Mouse (Mus musculus) midbrain, embryonic 13.5 days (tissue): ENCODE data around the gene Kcnab1. TPM values are rescaled to one million over a fixed set of nuclear protein-coding genes. Genes with fewer than 3 reads are reported as not detected.
A peak's percentile ranks its signal among the peaks of the same experiment; 100 is the strongest.

Experiments used
- ATAC-seq: fragments of 200-750 bp; cut with Nextera tagmentation; 2 replicates; pipeline ENCODE4 v1.8.0; 2017; ENCODE audit warnings: mild to moderate bottlenecking, moderate TSS enrichment, moderate library complexity
- H3K27ac ChIP-seq: fragments of 300-500 bp; sonication (generic); 2 replicates; pipeline ENCODE4 v1.5.1; 2015; ENCODE audit warnings: inconsistent platforms, mild to moderate bottlenecking, moderate library complexity
- H3K27me3 ChIP-seq: fragments of 300-500 bp; sonication (generic); 2 replicates; pipeline ENCODE4 v1.6.1; 2015; ENCODE audit warnings: mild to moderate bottlenecking, inconsistent platforms
- H3K36me3 ChIP-seq: fragments of 300-500 bp; sonication (generic); 2 replicates; pipeline ENCODE4 v1.6.1; 2015; ENCODE audit warnings: mild to moderate bottlenecking, inconsistent platforms
- H3K4me1 ChIP-seq: fragments of 300-500 bp; sonication (generic); replicated peaks from 2 replicates; pipeline ENCODE4 v1.6.1; 2015; ENCODE audit warnings: inconsistent platforms
- H3K4me2 ChIP-seq: fragments of 300-500 bp; sonication (generic); replicated peaks from 2 replicates; pipeline ENCODE4 v1.6.1; 2015; ENCODE audit warnings: moderate library complexity, mild to moderate bottlenecking, inconsistent platforms
- H3K4me3 ChIP-seq: fragments of 300-500 bp; sonication (generic); replicated peaks from 2 replicates; pipeline ENCODE4 v1.5.1; 2015; ENCODE audit warnings: mild to moderate bottlenecking, inconsistent platforms
- H3K9ac ChIP-seq: fragments of 300-500 bp; sonication (generic); replicated peaks from 2 replicates; pipeline ENCODE4 v1.6.1; 2015; ENCODE audit warnings: mild to moderate bottlenecking, inconsistent platforms
- H3K9me3 ChIP-seq: fragments of 300-500 bp; sonication (generic); 2 replicates; pipeline ENCODE4 v1.6.1; 2016; ENCODE audit warnings: mild to moderate bottlenecking, inconsistent platforms
- WGBS: fragments of 180-500 bp; shearing (Covaris S2); methylation state at CpG from one replicate; pipeline ENCODE4 v1.1.7; 2015; 5-methylcytosine and 5-hydroxymethylcytosine counted together
- polyA plus RNA-seq: library from polyadenylated mRNA; unstranded; fragments of >200 nt; fragmentation: Nextera tagmentation; extraction: Ambion mirVana; gene quantifications from 2 replicates; pipeline ENCODE4 v1.2.1, GENCODE M21; 2015

Kcnab1 gene
- polyA plus RNA-seq, 1 experiment from 2014 or later, result 5.5 TPM

- H3K4me2 ChIP-seq, result no peak overlapping the region
- H3K36me3 ChIP-seq, result no peaks in the 10 kb centered on the region
- no peak for ATAC-seq
- no peak overlapping the region for H3K27ac ChIP-seq
- 89% methylated on average over 14 of the region's 14 CpGs for WGBS
- no peaks in the 10 kb centered on the region for H3K9me3 ChIP-seq
- H3K4me1 ChIP-seq, result no peaks in the 10 kb centered on the region
- no peak overlapping the region for H3K9ac ChIP-seq
- no peaks in the 10 kb centered on the region for H3K27me3 ChIP-seq
- no peak overlapping the region for H3K4me3 ChIP-seq
These were observed 213.0 kb downstream of the Kcnab1 start for GRCm38 (mm10) chr3:65321981-65322779.

GRCm38 (mm10) chr3:65325254-65325653 is 216.1 kb downstream of the Kcnab1 start:
- Histone ChIP-seq H3K27me3 (no peaks in the 10 kb centered on the region), H3K9ac (no peak overlapping the region), H3K9me3 (no peaks in the 10 kb centered on the region), H3K36me3 (no peaks in the 10 kb centered on the region), H3K27ac (no peak overlapping the region), H3K4me1 (no peaks in the 10 kb centered on the region), H3K4me3 (no peak overlapping the region), H3K4me2 (no peak overlapping the region)
- no peak for ATAC-seq
- WGBS, result 65% methylated on average over 3 of the region's 3 CpGs

GRCm38 (mm10) chr3:65328814-65329213 is 219.6 kb downstream of the Kcnab1 start:
- ATAC-seq, result 0 out of 2 replicates have a peak, but pooled peaks have one; percentile 43
- 65% methylated on average over 4 of the region's 4 CpGs for WGBS
- Histone ChIP-seq H3K36me3 (no peaks in the 10 kb centered on the region), H3K9ac (no peak overlapping the region), H3K4me2 (no peak overlapping the region), H3K4me1 (no peaks in the 10 kb centered on the region), H3K4me3 (no peak overlapping the region), H3K9me3 (no peaks in the 10 kb centered on the region), H3K27me3 (no peaks in the 10 kb centered on the region), H3K27ac (no peak overlapping the region)

- Histone ChIP-seq H3K9ac (no peak overlapping the region), H3K36me3 (no peaks in the 10 kb centered on the region), H3K27ac (no peak overlapping the region), H3K9me3 (no peaks in the 10 kb centered on the region), H3K4me2 (no peak overlapping the region), H3K4me3 (no peak overlapping the region), H3K4me1 (no peaks in the 10 kb centered on the region), H3K27me3 (no peaks in the 10 kb centered on the region)
- ATAC-seq, result no peak
- WGBS, result 90% methylated on average over 10 of the region's 10 CpGs
These were observed 228.8 kb downstream of the Kcnab1 start for GRCm38 (mm10) chr3:65337835-65338464.

- no peak overlapping the region for H3K27ac ChIP-seq
- H3K4me1 ChIP-seq, result no peaks in the 10 kb centered on the region
- 82% methylated on average over 5 of the region's 5 CpGs for WGBS
- H3K36me3 ChIP-seq, result no peaks in the 10 kb centered on the region
- H3K9ac ChIP-seq, result no peak overlapping the region
- ATAC-seq, result no peak
- H3K27me3 ChIP-seq, result no peaks in the 10 kb centered on the region
- H3K4me3 ChIP-seq, result no peak overlapping the region
- no peaks in the 10 kb centered on the region for H3K9me3 ChIP-seq
- H3K4me2 ChIP-seq, result no peak overlapping the region
These were observed 231.2 kb downstream of the Kcnab1 start for GRCm38 (mm10) chr3:65340173-65340951.

GRCm38 (mm10) chr3:65346176-65346575 is 237.0 kb downstream of the Kcnab1 start:
- no peak overlapping the region for H3K9ac ChIP-seq
- 87% methylated on average over 1 of the region's 1 CpGs for WGBS
- no peaks in the 10 kb centered on the region for H3K36me3 ChIP-seq
- no peaks in the 10 kb centered on the region for H3K9me3 ChIP-seq
- H3K4me1 ChIP-seq, result no peaks in the 10 kb centered on the region
- H3K4me2 ChIP-seq, result no peak overlapping the region
- no peak overlapping the region for H3K4me3 ChIP-seq
- no peak for ATAC-seq
- H3K27me3 ChIP-seq, result no peaks in the 10 kb centered on the region
- H3K27ac ChIP-seq, result no peak overlapping the region

- no peak overlapping the region for H3K9ac ChIP-seq
- no peaks in the 10 kb centered on the region for H3K9me3 ChIP-seq
- no peaks in the 10 kb centered on the region for H3K27me3 ChIP-seq
- H3K4me3 ChIP-seq, result no peak overlapping the region
- H3K36me3 ChIP-seq, result no peaks in the 10 kb centered on the region
- ATAC-seq, result peak; percentile 73
- WGBS, result 47% methylated on average over 4 of the region's 4 CpGs
- H3K27ac ChIP-seq, result no peak overlapping the region
- H3K4me1 ChIP-seq, result no peaks in the 10 kb centered on the region
- no peak overlapping the region for H3K4me2 ChIP-seq
These were observed 243.3 kb downstream of the Kcnab1 start for GRCm38 (mm10) chr3:65352278-65353127.

- H3K4me1 ChIP-seq, result peaks cover 3% of the 10 kb centered on the region; the same call in 1 of the 2 replicates
- WGBS, result 80% methylated on average over 10 of the region's 10 CpGs
- H3K9me3 ChIP-seq, result no peaks in the 10 kb centered on the region
- H3K4me3 ChIP-seq, result no peak overlapping the region
- H3K27ac ChIP-seq, result no peak overlapping the region
- no peak overlapping the region for H3K4me2 ChIP-seq
- H3K27me3 ChIP-seq, result no peaks in the 10 kb centered on the region
- no peaks in the 10 kb centered on the region for H3K36me3 ChIP-seq
- ATAC-seq, result peak; percentile 31; the same call in 1 of the 2 replicates
- no peak overlapping the region for H3K9ac ChIP-seq
These were observed 244.3 kb downstream of the Kcnab1 start for GRCm38 (mm10) chr3:65353263-65354037.

GRCm38 (mm10) chr3:65355479-65355878 is 246.3 kb downstream of the Kcnab1 start:
- no peak overlapping the region for H3K4me3 ChIP-seq
- ATAC-seq, result no peak
- no peak overlapping the region for H3K27ac ChIP-seq
- H3K27me3 ChIP-seq, result no peaks in the 10 kb centered on the region
- peaks cover 3% of the 10 kb centered on the region; the same call in 1 of the 2 replicates for H3K4me1 ChIP-seq
- H3K36me3 ChIP-seq, result no peaks in the 10 kb centered on the region
- no peak overlapping the region for H3K9ac ChIP-seq
- no peaks in the 10 kb centered on the region for H3K9me3 ChIP-seq
- WGBS, result 63% methylated on average over 6 of the region's 6 CpGs
- H3K4me2 ChIP-seq, result no peak overlapping the region

GRCm38 (mm10) chr3:65358275-65358674 is 249.1 kb downstream of the Kcnab1 start:
- no peak overlapping the region for H3K27ac ChIP-seq
- no peak overlapping the region for H3K9ac ChIP-seq
- H3K27me3 ChIP-seq, result no peaks in the 10 kb centered on the region
- peaks cover 2% of the 10 kb centered on the region; the same call in 1 of the 2 replicates for H3K36me3 ChIP-seq
- no peak overlapping the region for H3K4me2 ChIP-seq
- no peaks in the 10 kb centered on the region for H3K9me3 ChIP-seq
- peak; percentile 75; the same call in 1 of the 2 replicates for ATAC-seq
- H3K4me1 ChIP-seq, result peaks cover 3% of the 10 kb centered on the region; the same call in 1 of the 2 replicates
- no peak overlapping the region for H3K4me3 ChIP-seq
- 13% methylated on average over 2 of the region's 2 CpGs for WGBS

GRCm38 (mm10) chr3:65358841-65359240 is 249.7 kb downstream of the Kcnab1 start:
- no peak for ATAC-seq
- H3K4me1 ChIP-seq, result peaks cover 3% of the 10 kb centered on the region; the same call in 1 of the 2 replicates
- WGBS, result 55% methylated on average over 2 of the region's 2 CpGs
- no peak overlapping the region for H3K4me2 ChIP-seq
- H3K9me3 ChIP-seq, result no peaks in the 10 kb centered on the region
- H3K9ac ChIP-seq, result no peak overlapping the region
- no peak overlapping the region for H3K4me3 ChIP-seq
- peaks cover 2% of the 10 kb centered on the region; the same call in 1 of the 2 replicates for H3K36me3 ChIP-seq
- no peaks in the 10 kb centered on the region for H3K27me3 ChIP-seq
- no peak overlapping the region for H3K27ac ChIP-seq
